Mouse (Mus musculus) hindbrain, embryonic 12.5 days (tissue): Measurements from ENCODE around the gene Loxl3. TPM values are rescaled to one million over a fixed set of nuclear protein-coding genes. Genes with fewer than 3 reads are reported as not detected.

ENCODE experiments used
- ATAC-seq: fragments of 200-750 bp; cut with Nextera tagmentation; 2 replicates; pipeline ENCODE4 v1.8.0; 2017; ENCODE audit warnings: moderate TSS enrichment; ENCODE audit not compliant: low FRiP score
- H3K27ac ChIP-seq: fragments of 300-500 bp; sonication (generic); 2 replicates; pipeline ENCODE4 v1.5.1; 2016; ENCODE audit warnings: mild to moderate bottlenecking
- H3K27me3 ChIP-seq: fragments of 300-500 bp; sonication (generic); 2 replicates; pipeline ENCODE4 v1.6.1; 2016; ENCODE audit warnings: mild to moderate bottlenecking
- H3K36me3 ChIP-seq: fragments of 300-500 bp; sonication (generic); 2 replicates; pipeline ENCODE4 v1.6.1; 2016; ENCODE audit warnings: mild to moderate bottlenecking
- H3K4me1 ChIP-seq: fragments of 300-500 bp; sonication (generic); 2 replicates; pipeline ENCODE4 v1.6.1; 2016
- H3K4me2 ChIP-seq: fragments of 300-500 bp; sonication (generic); replicated peaks from 2 replicates; pipeline ENCODE4 v1.6.1; 2016; ENCODE audit warnings: mild to moderate bottlenecking
- H3K4me3 ChIP-seq: fragments of 300-500 bp; sonication (generic); 2 replicates; pipeline ENCODE4 v1.5.1; 2016; ENCODE audit warnings: mild to moderate bottlenecking
- H3K9ac ChIP-seq: fragments of 300-500 bp; sonication (generic); 2 replicates; pipeline ENCODE4 v1.6.1; 2016; ENCODE audit warnings: mild to moderate bottlenecking, moderate library complexity
- H3K9me3 ChIP-seq: fragments of 300-500 bp; sonication (generic); replicated peaks from 2 replicates; pipeline ENCODE4 v1.6.1; 2016; ENCODE audit warnings: mild to moderate bottlenecking
- WGBS: fragments of 180-500 bp; shearing (Covaris S2); methylation state at CpG from one replicate; pipeline ENCODE4 v1.1.7; 2016; 5-methylcytosine and 5-hydroxymethylcytosine counted together
- polyA plus RNA-seq: library from polyadenylated mRNA; unstranded; fragments of >200 nt; fragmentation: Nextera tagmentation; extraction: Ambion mirVana; gene quantifications from 2 replicates; pipeline ENCODE4 v1.2.1, GENCODE M21; 2016

The Loxl3 gene
- polyA plus RNA-seq, 1 experiment from 2014 or later, result 16.8 TPM

DNA sequence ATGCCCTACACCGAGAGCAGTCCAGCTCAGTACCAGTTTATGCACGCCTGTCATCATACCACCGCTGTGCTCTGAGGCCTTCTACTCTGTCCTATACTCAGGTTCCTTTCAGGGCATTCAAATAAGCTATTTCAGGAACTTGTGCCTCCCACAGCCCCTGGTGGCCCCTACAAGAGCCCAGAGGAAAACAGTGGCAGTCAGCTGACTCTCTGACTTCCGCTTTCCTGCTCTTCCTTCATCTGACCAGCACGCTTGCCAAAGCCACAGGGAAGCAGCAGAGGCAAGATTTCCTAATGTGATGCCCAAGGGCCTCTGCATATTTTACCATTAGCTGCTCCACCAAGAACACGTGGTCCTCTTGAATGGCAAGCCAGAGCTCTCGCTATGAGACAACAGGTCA is 29.1 kb upstream of the Loxl3 start:
- Histone ChIP-seq H3K36me3 (no peaks in the 10 kb centered on the region), H3K4me1 (peaks cover 4% of the 10 kb centered on the region; the same call in 1 of the 2 replicates), H3K27ac (no peak overlapping the region), H3K4me3 (no peak overlapping the region), H3K4me2 (no peak overlapping the region), H3K27me3 (0 out of 2 replicates have a peak, but pooled peaks cover 3% of the 10 kb centered on the region), H3K9me3 (no peaks in the 10 kb centered on the region), H3K9ac (no peak overlapping the region)
- ATAC-seq, result no peak
- WGBS, result 52% methylated on average over 7 of the region's 7 CpGs

DNA sequence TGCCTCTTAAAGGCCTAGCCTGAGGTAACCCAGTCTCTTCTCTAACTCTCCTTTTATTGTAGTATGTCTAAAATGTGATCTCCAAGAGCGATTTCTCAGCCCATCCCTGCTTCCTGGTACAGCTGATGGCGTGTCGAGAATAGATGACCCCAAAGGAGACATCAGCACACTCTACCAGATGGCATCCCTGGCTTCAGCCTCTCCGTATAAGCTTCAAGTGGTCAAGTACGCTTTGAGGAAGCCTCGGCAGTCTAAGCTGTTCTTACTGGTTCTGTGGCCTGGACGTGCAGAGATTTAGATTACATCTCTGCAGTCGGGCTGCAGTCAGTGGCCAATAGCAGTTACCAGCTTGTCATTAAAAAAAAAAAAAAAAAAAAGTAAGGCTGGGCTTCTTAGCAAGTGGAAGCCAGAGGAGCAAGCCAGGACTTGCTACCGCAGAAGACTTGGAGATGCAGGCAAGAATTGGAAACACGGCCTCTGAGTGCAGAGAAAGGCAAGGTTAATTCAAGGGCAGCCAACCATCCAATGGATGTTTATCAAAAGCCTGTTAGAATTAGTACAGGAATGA is 28.4 kb upstream of the Loxl3 start:
- no peak overlapping the region for H3K27ac ChIP-seq
- no peak overlapping the region for H3K9ac ChIP-seq
- H3K9me3 ChIP-seq, result no peaks in the 10 kb centered on the region
- no peak for ATAC-seq
- peaks cover 4% of the 10 kb centered on the region; the same call in 1 of the 2 replicates for H3K4me1 ChIP-seq
- H3K36me3 ChIP-seq, result no peaks in the 10 kb centered on the region
- H3K4me3 ChIP-seq, result no peak overlapping the region
- no peak overlapping the region for H3K4me2 ChIP-seq
- 85% methylated on average over 10 of the region's 10 CpGs for WGBS
- no peaks in the 10 kb centered on the region for H3K27me3 ChIP-seq

DNA sequence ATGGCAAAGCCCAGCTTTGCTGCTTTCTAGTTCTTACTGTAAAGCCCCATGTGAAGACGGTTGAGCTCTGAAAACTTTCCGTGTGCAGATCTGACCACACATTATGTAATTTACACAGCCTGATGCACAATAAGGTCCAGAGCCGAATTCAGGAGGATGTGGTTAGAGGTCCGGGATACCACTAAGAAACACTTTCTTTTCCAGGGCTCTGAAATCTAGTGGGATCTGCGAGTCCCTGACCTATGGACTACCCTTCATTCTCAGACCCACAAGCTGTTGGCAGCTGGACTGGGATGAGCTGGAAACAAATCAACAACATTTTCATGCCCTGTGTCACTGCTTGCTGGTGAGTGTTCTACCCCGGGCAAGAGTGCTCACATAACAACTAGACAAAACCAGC is 27.9 kb upstream of the Loxl3 start:
- WGBS, result 88% methylated on average over 6 of the region's 6 CpGs
- no peak for ATAC-seq

DNA sequence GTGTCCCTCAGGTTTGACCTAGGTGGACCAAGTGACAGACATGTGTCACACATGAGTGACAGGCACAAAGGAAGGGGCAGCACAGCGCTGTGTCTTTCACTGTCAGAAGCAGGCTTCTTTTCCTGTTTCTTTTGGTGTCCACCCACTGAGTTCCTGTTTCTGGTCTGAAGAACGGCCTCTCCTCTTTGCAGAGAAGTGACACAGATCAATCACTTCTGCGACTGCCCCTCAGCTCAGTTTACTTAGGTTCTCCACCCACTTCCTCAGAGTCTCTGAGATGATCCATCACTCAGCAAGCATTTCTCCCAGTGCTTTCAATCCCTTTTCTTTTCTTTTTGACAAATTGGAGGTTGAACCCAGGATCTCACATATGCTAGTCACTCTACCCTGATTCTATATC is 25.3 kb upstream of the Loxl3 start:
- H3K9me3 ChIP-seq, result no peaks in the 10 kb centered on the region
- H3K27ac ChIP-seq, result no peak overlapping the region
- H3K4me2 ChIP-seq, result no peak overlapping the region
- no peak for ATAC-seq
- WGBS, result 56% methylated on average over 3 of the region's 3 CpGs
- H3K4me3 ChIP-seq, result no peak overlapping the region
- 0 out of 2 replicates have a peak, but pooled peaks cover 2% of the 10 kb centered on the region for H3K27me3 ChIP-seq
- H3K36me3 ChIP-seq, result no peaks in the 10 kb centered on the region
- H3K9ac ChIP-seq, result no peak overlapping the region
- peaks cover 4% of the 10 kb centered on the region; the same call in 1 of the 2 replicates for H3K4me1 ChIP-seq

More for the DNA sequence above, 27.9 kb upstream of the Loxl3 start:
- H3K9me3 ChIP-seq, result no peaks in the 10 kb centered on the region
- H3K4me3 ChIP-seq, result no peak overlapping the region
- no peaks in the 10 kb centered on the region for H3K27me3 ChIP-seq
- H3K27ac ChIP-seq, result no peak overlapping the region
- no peak overlapping the region for H3K4me2 ChIP-seq
- peaks cover 4% of the 10 kb centered on the region; the same call in 1 of the 2 replicates for H3K4me1 ChIP-seq
- H3K9ac ChIP-seq, result no peak overlapping the region
- no peaks in the 10 kb centered on the region for H3K36me3 ChIP-seq

DNA sequence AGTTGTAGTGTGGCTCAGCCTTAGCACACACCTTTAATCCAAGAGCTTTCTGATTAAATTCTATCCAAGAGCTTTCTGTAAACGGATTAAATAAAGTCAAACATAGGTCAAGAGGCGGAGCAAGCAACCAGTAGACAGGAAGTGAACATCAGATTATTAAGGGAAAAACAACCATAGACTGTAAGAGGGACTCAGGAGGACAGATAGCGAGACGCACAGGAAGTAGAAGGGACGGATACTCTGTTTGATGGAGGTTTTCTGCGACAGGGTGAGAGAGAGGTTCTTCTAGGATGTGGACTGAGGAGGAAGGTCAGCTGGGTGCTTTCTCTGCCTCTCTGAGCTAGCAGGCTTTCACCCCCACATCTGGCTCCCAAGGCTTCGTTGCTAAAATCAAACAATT is 24.0 kb upstream of the Loxl3 start:
- H3K27ac ChIP-seq, result no peak overlapping the region
- no peak for ATAC-seq

DNA sequence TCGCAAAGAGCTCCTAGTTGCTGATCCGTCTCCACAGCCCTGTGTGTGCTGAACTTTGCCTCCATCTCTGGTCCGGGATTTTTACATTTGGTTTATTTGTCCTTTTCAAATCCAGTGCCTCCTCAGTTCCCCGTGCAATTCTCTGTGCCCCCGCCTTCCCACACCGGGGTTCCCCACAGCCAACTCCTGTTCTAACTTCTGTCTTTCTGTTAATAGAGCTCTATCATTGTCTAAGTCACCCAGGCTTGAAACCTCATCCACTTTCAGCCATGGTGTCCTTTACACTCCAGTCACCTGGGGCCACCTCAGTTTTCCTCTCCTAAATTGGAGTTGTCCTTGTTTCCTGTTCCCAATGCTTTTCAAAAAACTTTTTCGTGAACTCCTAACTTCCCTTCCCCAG is 22.7 kb upstream of the Loxl3 start:
- Histone ChIP-seq H3K9ac (no peak overlapping the region), H3K27ac (no peak overlapping the region), H3K36me3 (no peaks in the 10 kb centered on the region), H3K9me3 (no peaks in the 10 kb centered on the region), H3K4me3 (no peak overlapping the region), H3K4me1 (no peaks in the 10 kb centered on the region), H3K4me2 (no peak overlapping the region), H3K27me3 (0 out of 2 replicates have a peak, but pooled peaks cover 2% of the 10 kb centered on the region)
- ATAC-seq, result no peak
- WGBS, result 85% methylated on average over 7 of the region's 7 CpGs

More for the DNA sequence above, 24.0 kb upstream of the Loxl3 start:
- Histone ChIP-seq H3K27me3 (0 out of 2 replicates have a peak, but pooled peaks cover 2% of the 10 kb centered on the region), H3K9ac (no peak overlapping the region), H3K4me2 (no peak overlapping the region), H3K4me1 (peaks cover under 1% of the 10 kb centered on the region; the same call in 1 of the 2 replicates), H3K4me3 (no peak overlapping the region), H3K36me3 (no peaks in the 10 kb centered on the region), H3K9me3 (no peaks in the 10 kb centered on the region)
- 76% methylated on average over 7 of the region's 7 CpGs for WGBS

DNA sequence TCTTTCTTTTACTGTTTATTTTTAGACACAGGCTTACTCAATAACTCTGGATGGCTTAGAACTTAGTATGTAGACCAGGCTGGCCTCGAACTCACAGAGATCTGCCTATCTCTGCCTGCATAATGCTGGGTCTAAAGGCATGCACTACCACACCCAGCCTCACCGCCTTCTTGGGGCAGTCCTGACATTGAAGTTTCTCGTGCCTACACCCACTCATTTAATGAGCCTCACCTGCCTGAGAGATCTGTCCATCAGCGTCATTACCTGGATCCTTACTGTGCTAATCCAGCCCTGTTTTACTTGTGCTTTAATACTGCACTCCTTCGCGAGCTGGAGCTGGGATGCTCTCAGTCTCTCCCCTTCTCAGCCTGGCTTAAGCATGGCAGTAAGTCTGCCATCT is 22.2 kb upstream of the Loxl3 start:
- Histone ChIP-seq H3K27ac (no peak overlapping the region), H3K9ac (no peak overlapping the region), H3K4me2 (no peak overlapping the region), H3K4me1 (no peaks in the 10 kb centered on the region), H3K27me3 (0 out of 2 replicates have a peak, but pooled peaks cover 2% of the 10 kb centered on the region), H3K9me3 (no peaks in the 10 kb centered on the region), H3K36me3 (no peaks in the 10 kb centered on the region), H3K4me3 (no peak overlapping the region)
- no peak for ATAC-seq
- WGBS, result 84% methylated on average over 6 of the region's 6 CpGs

DNA sequence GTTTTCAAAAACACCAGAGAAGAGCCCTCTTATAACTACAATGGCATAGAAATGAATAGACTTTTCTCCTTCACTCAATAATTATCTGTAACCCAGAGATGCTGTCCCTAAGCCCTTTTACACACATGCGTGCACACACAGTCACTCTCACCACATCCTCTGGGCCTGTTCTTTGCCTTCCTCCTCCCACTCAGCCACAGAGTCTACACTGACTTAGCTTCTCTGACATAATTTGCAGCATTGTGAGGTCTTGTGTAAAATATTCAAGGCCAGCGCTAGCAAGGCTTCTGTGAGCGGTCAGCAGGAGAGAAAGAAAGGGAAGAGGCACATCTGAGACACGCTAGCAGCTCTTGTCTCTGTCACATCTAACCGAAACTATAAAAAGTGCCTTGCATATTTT is 20.5 kb upstream of the Loxl3 start:
- Histone ChIP-seq H3K27me3 (0 out of 2 replicates have a peak, but pooled peaks cover 2% of the 10 kb centered on the region), H3K9me3 (no peaks in the 10 kb centered on the region), H3K4me3 (no peak overlapping the region), H3K9ac (no peak overlapping the region), H3K27ac (no peak overlapping the region; the same call in 1 of the 2 replicates), H3K36me3 (no peaks in the 10 kb centered on the region), H3K4me2 (no peak overlapping the region), H3K4me1 (no peaks in the 10 kb centered on the region)
- no peak for ATAC-seq
- 81% methylated on average over 5 of the region's 5 CpGs for WGBS

DNA sequence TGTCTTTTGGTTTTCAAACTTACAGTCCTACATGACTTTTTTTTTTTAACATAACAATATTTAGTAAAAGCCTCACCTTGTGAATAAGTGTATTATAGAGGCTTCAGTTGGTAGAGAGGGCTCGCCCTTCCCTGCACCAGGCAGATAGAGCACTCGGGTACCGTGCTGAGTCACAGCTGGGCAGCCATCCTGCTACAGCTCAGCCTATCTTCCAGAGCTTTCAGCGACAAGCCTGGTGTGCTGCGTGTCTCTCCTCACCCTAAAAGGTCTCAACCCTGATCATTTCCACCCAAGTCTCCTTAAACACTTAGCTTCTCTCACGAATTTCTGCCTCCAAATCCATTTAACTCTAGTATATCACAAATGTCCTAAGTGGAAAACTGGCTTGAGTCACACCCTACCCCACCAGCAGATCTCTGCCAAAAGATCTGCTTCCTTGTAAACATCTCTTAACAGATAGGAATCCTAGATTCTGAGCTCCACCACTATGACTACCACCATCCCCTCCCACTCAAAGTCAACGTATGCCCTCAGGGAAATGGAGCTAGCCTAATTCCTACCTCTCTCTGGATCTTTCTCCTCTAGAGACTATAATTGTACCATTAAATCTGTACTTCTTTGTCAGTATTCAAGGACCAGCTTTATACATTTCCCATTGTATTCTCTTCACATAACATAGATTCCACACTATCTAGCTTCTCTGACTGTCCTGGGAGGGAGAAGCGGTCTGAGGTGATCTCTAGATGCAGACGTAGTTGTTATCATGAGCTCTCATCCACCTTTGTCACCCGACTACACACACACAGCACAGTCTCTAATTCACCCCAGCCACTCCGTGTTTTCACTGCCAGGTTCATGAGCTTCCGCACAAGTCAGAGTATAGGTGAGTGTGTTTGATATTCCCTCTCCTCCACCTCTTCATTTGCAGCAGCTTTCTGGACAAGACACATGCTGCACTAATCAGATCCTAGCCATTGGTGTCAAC is 19.2 kb upstream of the Loxl3 start:
- Histone ChIP-seq H3K9me3 (no peaks in the 10 kb centered on the region), H3K4me3 (no peak overlapping the region)

DNA sequence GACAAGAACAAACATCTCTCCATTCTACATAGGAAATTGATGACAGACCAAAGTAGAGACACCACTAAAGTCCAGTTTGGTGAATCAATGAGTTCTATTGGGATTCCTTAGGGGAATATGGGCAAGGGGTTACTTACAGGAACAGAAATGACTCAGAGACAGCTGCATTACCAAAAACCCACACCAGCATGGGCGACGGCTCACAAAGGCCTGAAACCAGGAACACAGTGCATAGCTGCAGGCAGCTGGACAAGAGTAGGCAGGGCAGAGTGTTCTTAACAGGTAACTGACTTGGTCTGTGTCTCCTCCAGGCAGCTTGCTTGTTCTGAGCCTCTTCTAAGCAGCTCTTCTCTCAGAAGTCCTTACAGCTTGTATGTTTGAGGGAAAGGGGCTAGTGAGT is 18.2 kb upstream of the Loxl3 start:
- Histone ChIP-seq H3K27ac (no peak overlapping the region), H3K4me1 (no peaks in the 10 kb centered on the region), H3K4me3 (no peak overlapping the region), H3K36me3 (no peaks in the 10 kb centered on the region), H3K27me3 (0 out of 2 replicates have a peak, but pooled peaks cover 2% of the 10 kb centered on the region), H3K4me2 (no peak overlapping the region), H3K9me3 (no peaks in the 10 kb centered on the region), H3K9ac (no peak overlapping the region)
- whole genome bisulfite sequencing, result 90% methylated on average over 2 of the region's 2 CpGs
- no peak for ATAC-seq

More for the DNA sequence above, 19.2 kb upstream of the Loxl3 start:
- WGBS, result 78% methylated on average over 12 of the region's 12 CpGs
- no peak for ATAC-seq
- Histone ChIP-seq H3K9ac (no peak overlapping the region), H3K4me1 (no peaks in the 10 kb centered on the region), H3K27me3 (0 out of 2 replicates have a peak, but pooled peaks cover 2% of the 10 kb centered on the region), H3K4me2 (no peak overlapping the region), H3K36me3 (no peaks in the 10 kb centered on the region), H3K27ac (no peak overlapping the region)

DNA sequence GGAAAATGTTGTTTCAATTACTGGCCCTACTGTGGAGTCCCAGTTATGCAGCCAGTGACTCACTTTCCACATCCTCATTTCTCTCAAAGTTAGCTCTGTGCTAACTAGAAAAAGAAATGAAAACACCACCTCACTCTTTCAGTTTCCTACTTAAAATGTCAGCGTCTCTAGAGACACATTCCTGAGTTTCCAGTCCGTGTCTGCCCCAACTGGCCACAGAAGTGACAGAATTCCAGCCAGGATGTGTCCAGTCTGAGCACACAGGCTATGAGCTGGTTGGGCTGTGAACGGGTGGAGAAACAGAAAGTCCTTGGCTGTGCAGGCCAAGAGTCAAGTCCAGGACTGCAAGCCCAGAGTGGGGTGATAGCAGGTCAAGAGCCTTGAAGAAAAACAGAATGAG is 16.8 kb upstream of the Loxl3 start:
- WGBS, result 74% methylated on average over 3 of the region's 3 CpGs
- ATAC-seq, result no peak
- H3K4me1 ChIP-seq, result no peaks in the 10 kb centered on the region

DNA sequence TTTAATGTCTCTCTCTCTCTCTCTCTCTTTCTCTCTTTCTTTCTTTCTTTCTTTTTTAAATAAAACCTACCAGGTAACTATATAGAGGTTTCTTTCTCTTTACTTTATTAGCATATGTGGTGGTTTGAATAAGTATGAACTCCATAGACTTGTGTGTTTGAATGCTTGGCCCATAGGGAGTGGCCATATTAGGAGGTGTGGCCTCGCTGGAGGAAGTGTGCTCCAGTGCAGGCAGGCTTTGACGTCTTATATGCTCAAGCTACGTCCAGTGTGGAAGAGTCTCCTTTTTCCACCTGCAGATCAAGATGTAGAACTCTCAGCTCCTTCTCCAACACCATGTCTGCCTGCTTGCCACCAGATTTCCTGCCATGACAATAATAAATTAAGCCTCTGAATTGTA is 14.9 kb upstream of the Loxl3 start:
- 61% methylated on average over 3 of the region's 3 CpGs for WGBS
- Histone ChIP-seq H3K27ac (no peak overlapping the region), H3K9me3 (no peaks in the 10 kb centered on the region)

More for the DNA sequence above, 16.8 kb upstream of the Loxl3 start:
- Histone ChIP-seq H3K27ac (no peak overlapping the region), H3K9me3 (no peaks in the 10 kb centered on the region), H3K4me2 (no peak overlapping the region), H3K27me3 (0 out of 2 replicates have a peak, but pooled peaks cover 2% of the 10 kb centered on the region), H3K36me3 (no peaks in the 10 kb centered on the region), H3K4me3 (no peak overlapping the region), H3K9ac (no peak overlapping the region)

More for the DNA sequence above, 14.9 kb upstream of the Loxl3 start:
- Histone ChIP-seq H3K27me3 (no peaks in the 10 kb centered on the region), H3K4me2 (no peak overlapping the region), H3K4me1 (no peaks in the 10 kb centered on the region), H3K36me3 (no peaks in the 10 kb centered on the region), H3K4me3 (no peak overlapping the region), H3K9ac (no peak overlapping the region)
- ATAC-seq, result no peak
